Mouse (Mus musculus): ENCODE results near the gene Rplp0. TPM values are rescaled to one million over a fixed set of nuclear protein-coding genes. Genes with fewer than 3 reads are reported as not detected.

Rplp0 gene
- total and polyA plus RNA-seq, 2 experiments from 2014 or later: 842 to 1,794 TPM

GRCm38 (mm10) chr5:115526456-115527202 is 32.6 kb upstream of the Rplp0 start:
- Histone ChIP-seq H3K4me2 (ENCODE audit: low read depth) (no peak overlapping the region), H3K27ac (ENCODE audit: low read depth, low read length) (no peak overlapping the region), H3K36me3 (ENCODE audit: insufficient read depth) (no peaks in the 10 kb centered on the region), H3K4me1 (ENCODE audit: insufficient read depth) (no peaks in the 10 kb centered on the region), H3K9ac (no peak overlapping the region), H3K4me3 (ENCODE audit: low read depth, low read length) (no peak overlapping the region), H3K9me3 (ENCODE audit: low read length) (no peaks in the 10 kb centered on the region), H3K27me3 (ENCODE audit: insufficient read depth, low read length) (no peaks in the 10 kb centered on the region)
- DNase-seq (no peak), ATAC-seq (no peak)
- 82% methylated on average over 17 of the region's 17 CpGs for WGBS
- no peak for TF ChIP-seq CTCF (IDR thresholded peaks at IDR 0.05; ENCODE audit: low read depth)

GRCm38 (mm10) chr5:115528128-115528527 is 31.1 kb upstream of the Rplp0 start:
- no peak overlapping the region for H3K4me2 ChIP-seq (ENCODE audit: low read depth)
- no peaks in the 10 kb centered on the region for H3K36me3 ChIP-seq (ENCODE audit: insufficient read depth)
- H3K4me1 ChIP-seq (ENCODE audit: insufficient read depth): no peaks in the 10 kb centered on the region
- 86% methylated on average over 5 of the region's 5 CpGs for WGBS
- H3K9me3 ChIP-seq (ENCODE audit: low read length): no peaks in the 10 kb centered on the region
- H3K27me3 ChIP-seq (ENCODE audit: insufficient read depth, low read length): no peaks in the 10 kb centered on the region
- DNase-seq (no peak), ATAC-seq (no peak)
- H3K9ac ChIP-seq: no peak overlapping the region
- H3K27ac ChIP-seq (ENCODE audit: low read depth, low read length): no peak overlapping the region
- no peak for TF ChIP-seq CTCF (IDR thresholded peaks at IDR 0.05; ENCODE audit: low read depth)
- no peak overlapping the region for H3K4me3 ChIP-seq (ENCODE audit: low read depth, low read length)

- no peak for ATAC-seq
- WGBS: 79% methylated on average over 8 of the region's 8 CpGs
Measured at GRCm38 (mm10) chr5:115529364-115529741, 29.9 kb upstream of the Rplp0 start.

GRCm38 (mm10) chr5:115529742-115530446 is 29.4 kb upstream of the Rplp0 start:
- Histone ChIP-seq H3K9ac (no peak overlapping the region), H3K4me1 (ENCODE audit: insufficient read depth) (no peaks in the 10 kb centered on the region), H3K4me3 (ENCODE audit: low read depth, low read length) (no peak overlapping the region), H3K9me3 (ENCODE audit: low read length) (no peaks in the 10 kb centered on the region), H3K27ac (ENCODE audit: low read depth, low read length) (peak overlapping the region; percentile 3; the same call in 1 of the 2 replicates), H3K27me3 (ENCODE audit: insufficient read depth, low read length) (no peaks in the 10 kb centered on the region), H3K36me3 (ENCODE audit: insufficient read depth) (no peaks in the 10 kb centered on the region), H3K4me2 (ENCODE audit: low read depth) (no peak overlapping the region)
- DNase-seq (no peak), ATAC-seq (no peak)
- WGBS: 61% methylated on average over 7 of the region's 7 CpGs
- TF ChIP-seq CTCF (IDR thresholded peaks at IDR 0.05; ENCODE audit: low read depth): no peak

More at GRCm38 (mm10) chr5:115529364-115529741, 29.9 kb upstream of the Rplp0 start:
- H3K4me1 ChIP-seq (ENCODE audit: insufficient read depth): no peaks in the 10 kb centered on the region
- DNase-seq: no peak
- no peaks in the 10 kb centered on the region for H3K36me3 ChIP-seq (ENCODE audit: insufficient read depth)
- H3K27ac ChIP-seq (ENCODE audit: low read depth, low read length): 0 out of 2 replicates have a peak overlapping the region, but pooled peaks have one; percentile 3
- no peak overlapping the region for H3K4me3 ChIP-seq (ENCODE audit: low read depth, low read length)
- H3K9ac ChIP-seq: no peak overlapping the region
- H3K4me2 ChIP-seq (ENCODE audit: low read depth): no peak overlapping the region
- no peaks in the 10 kb centered on the region for H3K9me3 ChIP-seq (ENCODE audit: low read length)
- no peak for TF ChIP-seq CTCF (IDR thresholded peaks at IDR 0.05; ENCODE audit: low read depth)
- no peaks in the 10 kb centered on the region for H3K27me3 ChIP-seq (ENCODE audit: insufficient read depth, low read length)

- Histone ChIP-seq H3K4me3 (ENCODE audit: low read depth, low read length) (no peak overlapping the region), H3K9me3 (ENCODE audit: low read length) (no peaks in the 10 kb centered on the region), H3K27me3 (ENCODE audit: insufficient read depth, low read length) (no peaks in the 10 kb centered on the region), H3K27ac (ENCODE audit: low read depth, low read length) (no peak overlapping the region), H3K4me2 (ENCODE audit: low read depth) (no peak overlapping the region), H3K9ac (no peak overlapping the region), H3K4me1 (ENCODE audit: insufficient read depth) (no peaks in the 10 kb centered on the region), H3K36me3 (ENCODE audit: insufficient read depth) (no peaks in the 10 kb centered on the region)
- DNase-seq (no peak), ATAC-seq (no peak)
- 60% methylated on average over 8 of the region's 8 CpGs for WGBS
- TF ChIP-seq CTCF (IDR thresholded peaks at IDR 0.05; ENCODE audit: low read depth): no peak
Measured at GRCm38 (mm10) chr5:115530447-115530809, 28.8 kb upstream of the Rplp0 start.

GRCm38 (mm10) chr5:115531671-115532270 is 27.5 kb upstream of the Rplp0 start:
- WGBS: 41% methylated on average over 18 of the region's 18 CpGs
- Histone ChIP-seq H3K36me3 (ENCODE audit: insufficient read depth) (no peaks in the 10 kb centered on the region), H3K4me3 (ENCODE audit: low read depth, low read length) (no peak overlapping the region), H3K4me2 (ENCODE audit: low read depth) (no peak overlapping the region), H3K4me1 (ENCODE audit: insufficient read depth) (no peaks in the 10 kb centered on the region), H3K9me3 (ENCODE audit: low read length) (no peaks in the 10 kb centered on the region), H3K27ac (ENCODE audit: low read depth, low read length) (peak overlapping the region; percentile 9), H3K9ac (no peak overlapping the region), H3K27me3 (ENCODE audit: insufficient read depth, low read length) (no peaks in the 10 kb centered on the region)
- DNase-seq: peak; percentile 63
- ATAC-seq: peak; percentile 79
- no peak for TF ChIP-seq CTCF (IDR thresholded peaks at IDR 0.05; ENCODE audit: low read depth)

GRCm38 (mm10) chr5:115534290-115534731 is 25.0 kb upstream of the Rplp0 start:
- no peaks in the 10 kb centered on the region for H3K27me3 ChIP-seq (ENCODE audit: insufficient read depth, low read length)
- no peak overlapping the region for H3K4me2 ChIP-seq (ENCODE audit: low read depth)
- TF ChIP-seq CTCF (IDR thresholded peaks at IDR 0.05; ENCODE audit: low read depth): no peak
- H3K4me3 ChIP-seq (ENCODE audit: low read depth, low read length): no peak overlapping the region
- ATAC-seq (no peak), DNase-seq (no peak)
- WGBS: 29% methylated on average over 16 of the region's 16 CpGs
- H3K9me3 ChIP-seq (ENCODE audit: low read length): no peaks in the 10 kb centered on the region
- no peak overlapping the region for H3K27ac ChIP-seq (ENCODE audit: low read depth, low read length)
- H3K36me3 ChIP-seq (ENCODE audit: insufficient read depth): no peaks in the 10 kb centered on the region
- H3K4me1 ChIP-seq (ENCODE audit: insufficient read depth): no peaks in the 10 kb centered on the region
- no peak overlapping the region for H3K9ac ChIP-seq
